Mouse (Mus musculus) bone marrow, adult 2 months (tissue): ENCODE data around the gene Ccdc57. TPM values are rescaled to one million over a fixed set of nuclear protein-coding genes. Genes with fewer than 3 reads are reported as not detected.
A peak's percentile ranks its signal among the peaks of the same experiment; 100 is the strongest.

Experiments
- H3K27ac ChIP-seq: fragments of 200-500 bp; 2 replicates; pipeline ENCODE4 v1.5.1; 2012; ENCODE audit warnings: low read depth, mild to moderate bottlenecking, control low read depth, inconsistent platforms, low read length; ENCODE audit not compliant: control insufficient read depth, poor library complexity, insufficient read depth
- H3K4me1 ChIP-seq: fragments of 200-500 bp; 2 replicates; pipeline ENCODE4 v1.6.1; 2011; ENCODE audit warnings: low read length; ENCODE audit not compliant: control insufficient read depth, insufficient read depth
- H3K4me3 ChIP-seq: fragments of 200-500 bp; replicated peaks from 2 replicates; pipeline ENCODE3; 2011; ENCODE audit warnings: mild to moderate bottlenecking, low read depth, low read length, control low read depth; ENCODE audit not compliant: control insufficient read depth
- CTCF ChIP-seq: fragments of 200-500 bp; IDR thresholded peaks from 2 replicates; pipeline ENCODE4 v1.5.1; 2011; ENCODE audit warnings: low read length, control low read depth; ENCODE audit not compliant: control insufficient read depth, insufficient read depth
- POLR2A ChIP-seq: fragments of 200-500 bp; IDR thresholded peaks from 2 replicates; pipeline ENCODE4 v1.6.1; 2011; ENCODE audit warnings: low read depth, mild to moderate bottlenecking, control low read depth, low read length, borderline replicate concordance; ENCODE audit not compliant: control insufficient read depth
- WGBS: fragments of 180-500 bp; shearing (Covaris S2); methylation state at CpG from one replicate; pipeline ENCODE4 v1.1.7; 2018; 5-methylcytosine and 5-hydroxymethylcytosine counted together
- polyA plus RNA-seq: library from polyadenylated mRNA; stranded (reverse); fragments of >200 nt; gene quantifications from 2 replicates; pipeline ENCODE4 v1.2.4, GENCODE M21; 2011; ENCODE audit warnings: low replicate concordance; ENCODE audit not compliant: missing spikeins, insufficient read depth, insufficient read length

Gene Ccdc57
- polyA plus RNA-seq: 2.7 and 14.6 TPM in 2 replicates

DNA sequence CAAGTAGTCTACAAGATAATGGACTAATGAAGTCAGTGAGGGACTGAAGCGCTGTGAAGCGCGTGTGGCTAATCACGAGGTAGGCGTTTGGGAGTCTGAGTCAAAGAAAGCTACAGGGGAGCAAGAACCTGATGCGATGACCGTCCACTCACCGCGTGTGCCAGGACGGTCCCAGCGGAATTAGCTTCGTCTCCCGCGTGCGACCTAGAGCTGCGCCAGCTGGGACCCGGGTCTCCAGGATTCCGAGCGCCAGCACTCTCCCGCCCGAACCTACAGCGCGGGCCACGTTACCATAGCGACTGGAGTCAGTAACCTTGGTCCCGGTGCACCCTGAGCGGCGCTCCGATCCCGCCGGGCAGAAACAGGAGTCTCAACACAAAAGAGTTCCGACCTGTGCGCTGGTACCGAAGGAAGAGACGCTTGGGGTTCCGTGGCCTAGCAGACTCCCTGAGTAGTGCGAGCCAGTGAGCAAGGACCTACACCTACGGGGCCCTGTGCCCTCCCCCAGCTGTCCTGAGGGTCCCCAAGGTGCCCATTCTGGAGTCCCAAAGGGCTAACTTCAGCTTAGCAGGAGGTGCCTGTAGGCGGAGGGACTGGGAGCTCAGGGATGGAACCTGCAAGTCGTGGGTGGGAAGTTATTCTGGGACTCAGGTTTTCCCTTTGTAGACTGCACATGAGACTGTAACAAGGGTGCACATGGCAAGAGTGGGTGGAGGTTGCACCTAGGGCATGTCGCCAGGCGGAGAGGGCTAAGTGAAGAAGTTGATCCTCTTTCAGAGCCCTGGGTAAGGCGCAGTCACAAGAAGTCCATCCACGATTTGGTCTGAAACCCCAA lies at the start of gene Ccdc57:
Gene Ccdc57 (minus strand): TSS at position 309 of the 835 bp plus-strand sequence.
- TF ChIP-seq POLR2A: peak; percentile 40; the same call in 1 of the 2 replicates
- TF ChIP-seq CTCF: no peak
- Histone ChIP-seq H3K4me3 (peak within 1 kb of the TSS; percentile 88), H3K27ac (0 out of 2 replicates have a peak within 1 kb of the TSS, but pooled peaks have one; percentile 1), H3K4me1 (peaks cover 3% of the 10 kb centered on the region; the same call in 1 of the 2 replicates)
- 10% methylated on average over 44 of the region's 44 CpGs for WGBS

DNA sequence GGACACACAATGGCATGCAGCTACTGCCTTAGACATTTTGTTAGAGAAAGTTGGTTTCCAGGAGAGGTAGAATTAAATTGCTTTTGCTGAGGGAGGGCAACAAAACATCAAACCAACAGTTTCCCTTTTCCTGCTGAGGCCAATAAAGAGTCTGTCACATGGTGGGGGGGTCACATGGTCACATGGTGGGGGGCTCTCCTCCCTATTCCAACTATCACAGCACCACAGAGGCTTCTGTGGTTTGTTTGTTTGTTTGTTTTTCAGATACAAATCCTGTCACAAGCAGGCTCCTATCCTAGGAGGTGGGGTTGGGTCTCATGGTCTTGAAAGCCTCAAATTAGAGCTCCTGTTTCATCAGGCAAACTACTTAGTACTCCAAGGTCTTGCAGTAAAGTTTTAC lies 49.8 kb upstream of the Ccdc57 start:
- Histone ChIP-seq H3K27ac (no peak overlapping the region), H3K4me3 (no peak overlapping the region), H3K4me1 (peaks cover 1% of the 10 kb centered on the region; the same call in 1 of the 2 replicates)

DNA sequence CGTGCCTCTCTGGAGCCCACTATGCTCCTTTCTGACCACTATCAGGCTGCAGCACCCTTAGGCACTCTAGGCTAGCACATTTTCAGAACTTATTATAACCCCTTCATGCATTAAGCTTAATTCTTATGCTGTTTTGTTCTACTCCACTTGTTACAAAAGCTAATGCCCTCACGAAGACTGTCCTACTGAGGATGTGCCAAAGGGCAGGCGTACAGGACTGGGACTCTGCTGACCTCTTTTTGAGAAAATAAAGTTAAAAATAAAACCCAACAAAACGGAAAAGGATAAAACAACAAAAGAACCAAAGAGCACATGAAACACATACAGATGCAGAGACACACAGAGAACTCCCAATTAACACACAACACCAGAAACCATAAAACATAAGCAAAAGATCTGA lies 49.0 kb upstream of the Ccdc57 start:
- Histone ChIP-seq H3K4me3 (no peak overlapping the region), H3K27ac (no peak overlapping the region), H3K4me1 (no peaks in the 10 kb centered on the region; the same call in 1 of the 2 replicates)
- WGBS: 81% methylated on average over 4 of the region's 4 CpGs
- TF ChIP-seq CTCF (no peak), POLR2A (no peak)

More for the DNA sequence above, 49.8 kb upstream of the Ccdc57 start:
- no peak for TF ChIP-seq CTCF
- TF ChIP-seq POLR2A: no peak

DNA sequence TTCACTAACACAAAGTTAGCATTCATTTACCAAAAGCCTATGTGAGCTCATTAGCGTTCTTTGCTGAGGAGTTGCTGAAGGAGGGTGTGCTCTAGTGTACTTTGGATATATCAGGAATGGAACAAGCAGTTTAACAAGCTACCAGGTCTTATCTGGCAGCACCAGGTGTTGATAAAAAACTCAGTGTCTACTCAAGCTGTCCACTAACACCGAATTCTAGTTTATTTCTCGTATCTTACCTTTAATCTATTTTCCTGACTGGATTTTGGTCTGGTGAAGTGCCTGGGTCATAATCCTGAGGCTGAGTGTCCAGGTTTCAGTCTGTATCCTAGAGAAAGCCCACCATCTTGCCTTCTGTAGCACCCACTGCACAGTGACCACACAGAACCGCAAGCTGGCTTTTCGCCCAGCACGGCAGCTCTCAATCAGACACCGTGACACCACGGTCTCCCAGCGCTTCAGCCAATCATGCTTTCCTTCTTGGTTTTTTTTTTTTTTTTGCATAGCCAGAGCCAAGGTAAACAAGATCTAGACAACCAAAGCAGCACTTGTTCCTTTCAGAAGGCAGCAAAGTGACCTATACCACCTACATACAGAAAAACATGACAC lies 47.9 kb upstream of the Ccdc57 start:
- Histone ChIP-seq H3K4me3 (no peak overlapping the region), H3K27ac (peak overlapping the region; percentile 57), H3K4me1 (no peaks in the 10 kb centered on the region; the same call in 1 of the 2 replicates)
- 72% methylated on average over 9 of the region's 9 CpGs for WGBS
- TF ChIP-seq CTCF: no peak
- no peak for TF ChIP-seq POLR2A

DNA sequence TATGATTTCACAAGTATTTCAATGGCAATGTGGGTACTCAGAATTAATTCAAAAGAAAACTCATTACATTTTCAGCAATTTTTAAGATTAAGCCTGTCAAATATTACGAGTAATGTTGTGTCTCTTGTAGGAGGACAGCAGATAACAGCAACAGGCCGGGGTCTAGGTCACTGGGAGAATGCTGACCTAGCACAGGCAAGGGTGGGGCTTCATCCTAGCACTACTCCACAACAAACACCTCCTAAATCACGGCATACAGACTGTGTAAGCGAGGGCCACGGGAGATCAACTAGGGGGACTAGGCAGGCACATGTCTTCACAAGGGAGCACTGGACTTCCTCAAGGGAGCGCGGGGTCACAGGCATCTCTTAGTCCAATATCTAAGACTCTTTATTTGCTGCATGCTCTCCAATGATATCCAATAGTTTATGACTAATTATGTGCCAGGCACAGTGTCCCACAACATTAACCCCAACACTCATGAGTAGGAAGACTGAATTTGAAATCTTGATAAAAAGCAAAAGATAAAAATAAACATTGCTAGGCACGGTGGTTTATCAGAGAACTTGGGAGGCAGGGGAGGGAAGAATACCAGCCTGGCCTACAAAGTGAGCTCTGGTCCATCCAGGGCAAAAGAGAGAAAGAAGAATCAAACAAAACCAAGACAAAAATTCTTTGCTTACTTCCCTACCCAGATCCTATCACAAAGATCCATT lies 47.2 kb upstream of the Ccdc57 start:
- H3K27ac ChIP-seq: peak overlapping the region; percentile 57
- no peaks in the 10 kb centered on the region; the same call in 1 of the 2 replicates for H3K4me1 ChIP-seq
- peak overlapping the region; percentile 11 for H3K4me3 ChIP-seq
- 72% methylated on average over 8 of the region's 8 CpGs for WGBS
- TF ChIP-seq POLR2A: no peak
- TF ChIP-seq CTCF: no peak

DNA sequence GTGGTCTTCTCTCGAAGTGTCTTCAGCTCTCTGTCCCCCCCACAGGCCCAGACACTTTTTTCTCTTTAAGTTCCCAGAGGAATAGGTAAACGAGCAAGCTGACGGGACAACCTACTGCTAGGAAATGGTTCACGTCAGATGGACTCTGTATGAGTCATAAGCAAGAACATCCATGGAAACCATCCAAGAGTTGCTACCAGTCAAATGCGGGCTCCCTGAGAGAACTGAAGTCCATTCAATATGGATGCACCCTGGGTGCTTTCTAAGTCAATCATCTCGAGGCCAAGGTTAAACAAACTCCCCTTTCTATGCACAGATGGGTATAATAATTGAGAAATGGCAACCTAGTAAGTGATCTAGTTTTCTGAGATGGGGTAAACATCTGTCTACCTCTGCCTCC lies 40.6 kb upstream of the Ccdc57 start:
- Histone ChIP-seq H3K4me1 (no peaks in the 10 kb centered on the region), H3K4me3 (no peak overlapping the region), H3K27ac (no peak overlapping the region)
- TF ChIP-seq POLR2A (no peak), CTCF (no peak)
- 88% methylated on average over 6 of the region's 6 CpGs for WGBS

DNA sequence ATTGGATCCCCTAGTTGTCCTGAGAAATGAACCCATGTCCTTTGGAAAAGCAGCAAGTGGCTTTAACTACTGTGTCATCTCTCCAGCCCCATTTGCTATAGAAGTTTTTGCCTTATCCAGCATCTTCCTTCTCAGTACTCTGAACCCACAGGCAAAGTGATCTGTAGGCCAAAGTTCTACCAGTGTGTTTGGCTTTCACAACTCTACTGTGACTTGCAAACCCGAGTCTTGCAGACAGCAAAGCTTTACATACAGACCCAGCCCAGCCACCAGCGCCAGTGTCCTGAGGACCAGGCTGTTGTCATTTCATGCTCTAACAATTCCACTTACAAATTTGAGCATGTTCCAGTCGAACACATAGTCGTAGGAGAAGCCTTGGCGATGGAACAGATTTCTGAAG lies 38.6 kb upstream of the Ccdc57 start:
- Histone ChIP-seq H3K27ac (no peak overlapping the region), H3K4me1 (no peaks in the 10 kb centered on the region), H3K4me3 (no peak overlapping the region)
- no peak for TF ChIP-seq POLR2A
- no peak for TF ChIP-seq CTCF
- WGBS: 87% methylated on average over 5 of the region's 5 CpGs

DNA sequence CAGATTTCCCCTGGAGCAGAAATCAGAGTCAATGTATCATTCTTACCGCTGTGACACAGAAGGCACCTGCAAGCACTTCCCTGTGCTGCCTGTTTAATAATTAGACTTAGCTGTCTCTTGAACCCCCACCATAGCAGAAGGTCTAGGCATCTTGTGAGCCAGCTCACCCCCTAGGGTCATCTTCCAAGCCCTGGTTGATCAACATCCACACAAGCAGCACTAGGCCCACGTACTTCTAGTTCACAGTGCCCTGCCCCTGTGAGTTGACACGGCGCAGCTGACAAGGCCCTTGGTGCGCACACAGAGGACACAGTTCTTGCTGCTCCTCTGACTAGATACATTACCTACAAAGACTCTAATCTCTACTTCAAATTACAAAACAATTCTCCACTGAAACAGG lies 37.1 kb upstream of the Ccdc57 start:
- WGBS: 94% methylated on average over 5 of the region's 5 CpGs
- Histone ChIP-seq H3K4me3 (no peak overlapping the region), H3K4me1 (no peaks in the 10 kb centered on the region), H3K27ac (no peak overlapping the region)
- TF ChIP-seq POLR2A: no peak
- TF ChIP-seq CTCF: no peak
